Comparison of ENCODE assay signal across 7 mouse cellular contexts in genomic region chr11:70843701-70844551, GRCm38 (mm10). TPM values are rescaled to one million over a fixed set of nuclear protein-coding genes. Genes with fewer than 3 reads are reported as not detected.
DNase-seq lines count a peak whose midpoint lies in the region; ATAC-seq and TF ChIP-seq lines count a peak whose summit lies in the region.

No protein-coding gene starts in this region.

- TF ChIP-seq CTCF in forebrain, postnatal 0 days (IDR thresholded peaks at IDR 0.05; ENCODE audit: low read depth) = no peak
- TF ChIP-seq CTCF in olfactory bulb, adult 2 months (IDR thresholded peaks at IDR 0.05; ENCODE audit: insufficient read depth, low read depth, low read length) = no peak

- DNase-seq in lung, postnatal 10 days = no peak
- DNase-seq in cerebellum, postnatal 25 days = peak; percentile 15 to 19
- DNase-seq in forebrain, postnatal 0 days = no peak
- no peak for DNase-seq in limb, embryonic 11.5 days (ENCODE audit: low spot score)

- peak overlapping the region; percentile 95 for H3K4me3 ChIP-seq in lung, embryonic 16.5 days (ENCODE audit: low read length)
- H3K4me3 ChIP-seq in forebrain, postnatal 0 days (ENCODE audit: low read depth, low read length) = peak overlapping the region; percentile 77
- peak overlapping the region; percentile 77 for H3K4me3 ChIP-seq in limb, embryonic 11.5 days (ENCODE audit: low read depth, low read length)
- peak overlapping the region; percentile 99 for H3K4me3 ChIP-seq in olfactory bulb, adult 2 months (ENCODE audit: insufficient read depth, low read depth, low read length)

- TF ChIP-seq POLR2A in olfactory bulb, adult 2 months (IDR thresholded peaks at IDR 0.05; ENCODE audit: insufficient read depth, low read depth, low read length) = no peak

- peak overlapping the region; percentile 62 for H3K9ac ChIP-seq in lung, embryonic 16.5 days (ENCODE audit: low read length)
- H3K9ac ChIP-seq in forebrain, postnatal 0 days = peak overlapping the region; percentile 96
- peak overlapping the region; percentile 85; the same call in 1 of the 2 replicates for H3K9ac ChIP-seq in limb, embryonic 11.5 days (ENCODE audit: low read length)

- WGBS in lung, embryonic 16.5 days = 16% methylated on average over 12 of the region's 12 CpGs
- 20% methylated on average over 12 of the region's 12 CpGs for WGBS in forebrain, postnatal 0 days
- WGBS in limb, embryonic 11.5 days = 14% methylated on average over 12 of the region's 12 CpGs
- 16% methylated on average over 12 of the region's 12 CpGs for WGBS in olfactory bulb, adult 2 months

- no peaks in the 10 kb centered on the region for H3K27me3 ChIP-seq in lung, embryonic 16.5 days (ENCODE audit: control insufficient read depth, insufficient read depth, low read depth, low read length)
- H3K27me3 ChIP-seq in forebrain, postnatal 0 days (ENCODE audit: insufficient read depth, low read length) = no peaks in the 10 kb centered on the region
- no peaks in the 10 kb centered on the region for H3K27me3 ChIP-seq in limb, embryonic 11.5 days (ENCODE audit: control insufficient read depth, insufficient read depth, low read length)

- no peaks in the 10 kb centered on the region for H3K36me3 ChIP-seq in lung, embryonic 16.5 days (ENCODE audit: control insufficient read depth, insufficient read depth, low read length)
- no peaks in the 10 kb centered on the region for H3K36me3 ChIP-seq in forebrain, postnatal 0 days (ENCODE audit: insufficient read depth)
- H3K36me3 ChIP-seq in limb, embryonic 11.5 days (ENCODE audit: control insufficient read depth, insufficient read depth, low read length) = no peaks in the 10 kb centered on the region

- ATAC-seq in lung, embryonic 16.5 days (ENCODE audit: low read depth) = peak; percentile 11; the same call in 1 of the 2 replicates
- no peak for ATAC-seq in forebrain, postnatal 0 days
- peak; percentile 49 for ATAC-seq in limb, embryonic 11.5 days (ENCODE audit: insufficient number of reproducible peaks, low FRiP score, low TSS enrichment, low read depth)
- no peak for ATAC-seq in activated CD4-positive, CD25-positive, alpha-beta regulatory T cell, adult 4 months

- peak overlapping the region; percentile 95 for H3K4me2 ChIP-seq in lung, embryonic 16.5 days (ENCODE audit: low read depth, low read length)
- peak overlapping the region; percentile 71 for H3K4me2 ChIP-seq in forebrain, postnatal 0 days (ENCODE audit: low read depth)
- H3K4me2 ChIP-seq in limb, embryonic 11.5 days (ENCODE audit: low read depth, severe bottlenecking) = peak overlapping the region; percentile 74

- no peaks in the 10 kb centered on the region for H3K9me3 ChIP-seq in lung, embryonic 16.5 days (ENCODE audit: control insufficient read depth, low read length)
- no peaks in the 10 kb centered on the region for H3K9me3 ChIP-seq in forebrain, postnatal 0 days (ENCODE audit: low read length)
- no peaks in the 10 kb centered on the region for H3K9me3 ChIP-seq in limb, embryonic 11.5 days (ENCODE audit: control insufficient read depth, low read length)

- peak overlapping the region; percentile 10; the same call in 1 of the 2 replicates for H3K27ac ChIP-seq in lung, embryonic 16.5 days (ENCODE audit: low read length)
- no peak overlapping the region for H3K27ac ChIP-seq in forebrain, postnatal 0 days (ENCODE audit: low read depth, low read length)
- H3K27ac ChIP-seq in limb, embryonic 11.5 days (replicated peaks; ENCODE audit: low read depth, low read length) = no peak overlapping the region; the same call in 1 of the 2 replicates
- H3K27ac ChIP-seq in olfactory bulb, adult 2 months (ENCODE audit: insufficient read depth, low read depth, low read length) = peak overlapping the region; percentile 78

- H3K4me1 ChIP-seq in lung, embryonic 16.5 days (replicated peaks; ENCODE audit: control insufficient read depth, insufficient read depth, low read length) = peaks cover 14% of the 10 kb centered on the region
- H3K4me1 ChIP-seq in forebrain, postnatal 0 days (ENCODE audit: insufficient read depth) = peaks cover 12% of the 10 kb centered on the region
- peaks cover 10% of the 10 kb centered on the region for H3K4me1 ChIP-seq in limb, embryonic 11.5 days (ENCODE audit: control insufficient read depth, insufficient read depth, low read length)
- peaks cover 5% of the 10 kb centered on the region; the same call in 1 of the 2 replicates for H3K4me1 ChIP-seq in olfactory bulb, adult 2 months (ENCODE audit: control insufficient read depth, insufficient read depth, low read length)

RNA-seq across cellular contexts. Expression of gene Rabep1, which starts 0.7 kb away (rescaled TPM):
- polyA plus RNA-seq in lung, embryonic 16.5 days (2015; fragmentation: Nextera tagmentation; extraction: Ambion mirVana) = 30.0 and 30.2 TPM in 2 replicates
- 107 and 109 TPM in 2 replicates for total RNA-seq in forebrain, postnatal 0 days (2014; rRNA removed)
- 81.5 and 103 TPM in 2 replicates for polyA plus RNA-seq in forebrain, postnatal 0 days (2015; fragmentation: Nextera tagmentation; extraction: Ambion mirVana)
- 33.0 and 33.8 TPM in 2 replicates for polyA plus RNA-seq in limb, embryonic 11.5 days (2014; fragmentation: Nextera tagmentation; extraction: Ambion mirVana)
- not detected in 2 replicates for polyA plus RNA-seq in olfactory bulb, adult 2 months (2012; ENCODE audit: insufficient read depth, insufficient read length, low replicate concordance, missing spikeins)
- polyA plus RNA-seq in activated CD4-positive, CD25-positive, alpha-beta regulatory T cell, adult 4 months (2017; shearing (Covaris generic)) = 10 to 100 TPM in 1 of 2 experiments, 1 to 10 TPM in 1; 9.4 to 10.8 TPM

RNA-seq across cellular contexts. Expression of gene Scimp, which starts 31.5 kb away (rescaled TPM):
- 0.20 and 0.35 TPM in 2 replicates for polyA plus RNA-seq in lung, embryonic 16.5 days (2015; fragmentation: Nextera tagmentation; extraction: Ambion mirVana)
- total RNA-seq in forebrain, postnatal 0 days (2014; rRNA removed) = not detected in 2 replicates
- polyA plus RNA-seq in forebrain, postnatal 0 days (2015; fragmentation: Nextera tagmentation; extraction: Ambion mirVana) = 0.15 TPM in 1 of 2 replicates, not detected in the other
- not detected in 2 replicates for polyA plus RNA-seq in limb, embryonic 11.5 days (2014; fragmentation: Nextera tagmentation; extraction: Ambion mirVana)
- polyA plus RNA-seq in olfactory bulb, adult 2 months (2012; ENCODE audit: insufficient read depth, insufficient read length, low replicate concordance, missing spikeins) = not detected in 2 replicates
- under 1 TPM in 1 of 2 experiments, not detected in 1; 0.64 TPM for polyA plus RNA-seq in activated CD4-positive, CD25-positive, alpha-beta regulatory T cell, adult 4 months (2017; shearing (Covaris generic))

Comparison
In these comparisons a context has a peak if more than half of its experiments do, and no peak if none do; other contexts are left out.
1. ATAC-seq: peak in lung, embryonic 16.5 days (single experiment) and limb, embryonic 11.5 days (single experiment); none in forebrain, postnatal 0 days (single experiment) and activated CD4-positive, CD25-positive, alpha-beta regulatory T cell, adult 4 months (single experiment).
2. H3K27ac ChIP-seq: peak in lung, embryonic 16.5 days (single experiment) and olfactory bulb, adult 2 months (single experiment); none in forebrain, postnatal 0 days (single experiment) and limb, embryonic 11.5 days (single experiment).
3. DNase-seq: peak in cerebellum, postnatal 25 days (2 of 2); none in lung, postnatal 10 days (single experiment), forebrain, postnatal 0 days (single experiment) and limb, embryonic 11.5 days (single experiment).
4. RNA of gene Rabep1, which starts 0.7 kb away (polyA plus RNA-seq): 81.5 to 103 TPM in forebrain, postnatal 0 days, 33.0 to 33.8 TPM in limb, embryonic 11.5 days, 30.0 to 30.2 TPM in lung, embryonic 16.5 days and 9.4 to 10.8 TPM in activated CD4-positive, CD25-positive, alpha-beta regulatory T cell, adult 4 months; not detected in olfactory bulb, adult 2 months; every median in the first group is over 10 times any median in the second.
5. Peak in every context shown above with its lines, with median percentiles within 50 percentile points of each other: H3K4me2 ChIP-seq, H3K4me3 ChIP-seq and H3K9ac ChIP-seq.